Mouse (Mus musculus) kidney, adult 2 months (tissue): ENCODE data around the gene Glipr1. TPM values are rescaled to one million over a fixed set of nuclear protein-coding genes. Genes with fewer than 3 reads are reported as not detected.

Experiments
- DNase-seq: peaks from one replicate; pipeline ENCODE4 v3.0.0; 2021
- H3K27ac ChIP-seq: fragments of 200-500 bp; 2 replicates; pipeline ENCODE4 v1.5.1; 2012; ENCODE audit warnings: low read depth, low read length, control low read depth, inconsistent platforms; ENCODE audit not compliant: insufficient read depth
- H3K27me3 ChIP-seq: fragments of 200-500 bp; replicated peaks from 2 replicates; pipeline ENCODE4 v1.6.1; 2012; ENCODE audit warnings: mild to moderate bottlenecking, moderate library complexity, low read length, inconsistent platforms; ENCODE audit not compliant: control insufficient read depth, insufficient read depth
- H3K36me3 ChIP-seq: fragments of 200-500 bp; 2 replicates; pipeline ENCODE4 v1.6.1; 2012; ENCODE audit warnings: mild to moderate bottlenecking, moderate library complexity, low read length, inconsistent platforms; ENCODE audit not compliant: control insufficient read depth, insufficient read depth
- H3K4me1 ChIP-seq: fragments of 200-500 bp; 2 replicates; pipeline ENCODE4 v1.6.1; 2011; ENCODE audit warnings: low read length; ENCODE audit not compliant: control insufficient read depth, insufficient read depth
- H3K4me3 ChIP-seq: fragments of 200-500 bp; 2 replicates; pipeline ENCODE4 v1.5.1; 2011; ENCODE audit warnings: mild to moderate bottlenecking, low read depth, low read length, control low read depth; ENCODE audit not compliant: insufficient read depth
- CTCF ChIP-seq: fragments of 200-500 bp; conservative IDR thresholded peaks from 2 replicates; pipeline ENCODE4 v1.5.1; 2011; ENCODE audit warnings: low read depth, mild to moderate bottlenecking, control low read depth, low read length, moderate library complexity, mixed read lengths; ENCODE audit not compliant: insufficient read depth, insufficient read length
- POLR2A ChIP-seq: fragments of 200-500 bp; IDR thresholded peaks from one replicate; pipeline ENCODE4 v1.6.1; 2011; ENCODE audit warnings: low read depth, low read length, control low read depth
- WGBS: fragments of 180-500 bp; shearing (Covaris S2); methylation state at CpG from one replicate; pipeline ENCODE4 v1.1.7; 2018; 5-methylcytosine and 5-hydroxymethylcytosine counted together
- polyA plus RNA-seq: library from polyadenylated mRNA; depleted of rRNA; stranded (reverse); fragments of >200 nt; gene quantifications from 2 replicates; pipeline ENCODE4 v1.2.3, GENCODE M21; 2012

Glipr1 gene
- polyA plus RNA-seq, 1 experiment, result 4.9 TPM

DNA sequence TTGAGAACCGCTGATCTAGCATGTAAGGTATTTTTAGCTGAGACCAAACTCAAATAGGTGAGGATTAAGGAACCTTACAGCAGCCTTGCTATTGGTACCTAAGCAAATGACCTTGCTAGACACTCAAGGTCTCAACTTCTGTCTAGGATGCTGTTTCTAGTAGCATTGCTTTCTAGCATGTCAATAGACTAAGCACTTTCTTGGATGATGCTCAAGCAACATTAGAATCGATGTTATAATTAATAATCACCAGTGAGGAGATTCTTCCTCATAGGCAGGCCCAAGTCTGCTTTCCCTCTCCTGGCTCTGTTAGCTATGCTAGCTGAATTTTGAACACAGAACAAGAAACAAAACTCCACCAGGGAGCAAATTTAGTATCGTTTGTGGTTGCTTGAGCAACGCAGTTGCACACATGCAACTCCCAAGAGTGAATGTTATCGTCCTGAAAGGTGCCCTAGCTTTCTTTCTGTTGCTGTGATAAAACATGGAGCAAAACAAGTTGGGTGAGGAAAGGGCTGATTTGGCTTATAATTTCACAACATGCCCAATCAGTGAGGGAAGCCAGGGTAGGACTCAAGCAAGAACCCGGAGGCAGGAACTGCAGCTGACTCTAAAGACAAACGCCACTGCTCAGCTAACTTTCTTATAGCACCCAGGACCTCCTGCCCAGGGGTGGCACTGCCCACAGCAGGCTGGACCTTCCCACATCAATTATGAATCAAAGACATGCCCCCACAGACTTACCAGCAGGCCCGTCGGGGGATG, 493 bp downstream of the Glipr1 start:
- Histone ChIP-seq H3K4me1 (no peaks in the 10 kb centered on the region), H3K4me3 (no peak overlapping the region), H3K27me3 (no peaks in the 10 kb centered on the region), H3K27ac (no peak overlapping the region), H3K36me3 (no peaks in the 10 kb centered on the region)
- TF ChIP-seq CTCF (no peak), POLR2A (no peak)
- 75% methylated on average over 9 of the region's 9 CpGs for WGBS
- no peak for DNase-seq

DNA sequence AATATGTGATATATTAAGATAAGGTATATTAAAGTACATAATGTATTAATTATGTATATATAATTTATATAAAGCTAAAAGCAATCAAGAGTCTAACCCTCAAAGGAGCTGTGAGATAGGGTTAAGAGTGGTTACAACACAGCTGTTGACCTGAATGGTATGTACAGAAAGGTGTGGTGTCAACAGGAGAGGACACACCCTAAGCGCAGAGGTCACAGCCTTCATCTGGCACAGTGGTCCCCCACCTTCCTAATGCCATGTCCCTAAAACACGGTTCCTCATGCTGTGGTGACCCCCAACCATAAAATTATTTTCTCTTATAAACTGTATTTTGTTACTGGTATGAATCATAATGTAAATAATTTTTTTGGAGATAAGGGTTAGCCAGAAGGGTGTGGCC, 1.1 kb downstream of the Glipr1 start:
- Histone ChIP-seq H3K4me1 (no peaks in the 10 kb centered on the region), H3K27me3 (no peaks in the 10 kb centered on the region), H3K4me3 (no peak overlapping the region), H3K27ac (no peak overlapping the region), H3K36me3 (no peaks in the 10 kb centered on the region)
- no peak for TF ChIP-seq CTCF
- TF ChIP-seq POLR2A, result no peak
- WGBS, result 88% methylated on average over 2 of the region's 2 CpGs
- DNase-seq, result no peak

DNA sequence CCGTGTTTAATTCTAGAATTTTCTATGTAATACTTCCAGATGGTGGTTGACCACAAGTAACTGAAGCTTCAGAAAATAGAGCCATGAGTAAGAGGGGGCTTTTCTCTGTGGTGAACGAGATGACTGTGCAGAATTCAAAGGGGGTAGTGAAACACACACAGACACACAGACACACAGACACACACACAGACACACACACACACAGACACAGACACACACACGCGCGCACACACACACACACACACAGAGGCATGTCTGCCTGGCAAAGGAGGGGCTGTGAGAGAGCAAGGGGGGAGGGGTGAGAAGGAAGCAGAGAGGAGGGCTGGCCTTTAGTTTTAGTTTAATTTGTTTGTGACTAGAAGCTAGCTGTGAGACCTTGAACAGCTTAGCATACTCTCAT, 1.9 kb downstream of the Glipr1 start:
- Histone ChIP-seq H3K4me1 (no peaks in the 10 kb centered on the region), H3K36me3 (no peaks in the 10 kb centered on the region), H3K4me3 (no peak overlapping the region), H3K27me3 (no peaks in the 10 kb centered on the region), H3K27ac (no peak overlapping the region)
- no peak for DNase-seq
- TF ChIP-seq CTCF (no peak), POLR2A (no peak)
- 83% methylated on average over 5 of the region's 5 CpGs for WGBS

DNA sequence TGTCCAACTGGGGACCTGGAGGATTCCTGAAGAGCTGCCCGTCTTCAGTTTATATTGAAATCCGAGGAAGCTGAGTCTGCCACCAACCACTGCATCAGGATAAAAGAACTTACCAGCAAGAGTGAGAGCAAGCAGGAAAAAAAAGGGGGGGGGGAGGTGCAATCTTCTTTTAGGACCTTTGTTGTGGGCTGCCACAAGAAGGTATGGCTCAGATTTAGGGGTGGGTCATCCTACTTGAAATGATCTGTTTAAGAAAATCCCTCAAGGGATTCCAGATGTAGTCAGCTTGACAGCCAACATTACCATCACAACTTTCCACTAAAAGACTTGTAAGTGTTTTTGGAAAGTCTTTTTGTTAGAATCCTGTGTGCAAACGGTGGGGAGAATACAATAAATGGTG, 2.7 kb downstream of the Glipr1 start:
- WGBS, result 40% methylated on average over 3 of the region's 3 CpGs
- no peak for TF ChIP-seq POLR2A
- TF ChIP-seq CTCF, result no peak
- DNase-seq, result no peak
- Histone ChIP-seq H3K4me3 (no peak overlapping the region), H3K27ac (no peak overlapping the region), H3K27me3 (no peaks in the 10 kb centered on the region), H3K4me1 (no peaks in the 10 kb centered on the region), H3K36me3 (no peaks in the 10 kb centered on the region)

- Histone ChIP-seq H3K27ac (no peak overlapping the region), H3K27me3 (no peaks in the 10 kb centered on the region), H3K4me3 (no peak overlapping the region), H3K4me1 (no peaks in the 10 kb centered on the region), H3K36me3 (no peaks in the 10 kb centered on the region)
- no peak for TF ChIP-seq CTCF
- no peak for TF ChIP-seq POLR2A
- no peak for DNase-seq
These were observed 4.8 kb downstream of the Glipr1 start for GRCm38 (mm10) chr10:111997671-111998070.

GRCm38 (mm10) chr10:111996911-111997347, 5.5 kb downstream of the Glipr1 start:
- no peaks in the 10 kb centered on the region for H3K27me3 ChIP-seq
- no peaks in the 10 kb centered on the region for H3K36me3 ChIP-seq
- WGBS, result 62% methylated on average over 8 of the region's 8 CpGs
- no peak overlapping the region for H3K4me3 ChIP-seq
- DNase-seq, result no peak
- no peak for TF ChIP-seq POLR2A
- no peak for TF ChIP-seq CTCF
- H3K4me1 ChIP-seq, result no peaks in the 10 kb centered on the region
- no peak overlapping the region for H3K27ac ChIP-seq

- Histone ChIP-seq H3K4me1 (no peaks in the 10 kb centered on the region), H3K36me3 (no peaks in the 10 kb centered on the region), H3K4me3 (no peak overlapping the region), H3K27me3 (no peaks in the 10 kb centered on the region), H3K27ac (no peak overlapping the region)
- TF ChIP-seq CTCF, result no peak
- TF ChIP-seq POLR2A, result no peak
- DNase-seq, result no peak
- 82% methylated on average over 7 of the region's 7 CpGs for WGBS
These were observed 5.9 kb downstream of the Glipr1 start for GRCm38 (mm10) chr10:111996549-111996904.
